Mouse (Mus musculus) cortical plate, adult 2 months (tissue): Measurements from ENCODE around the gene Pop5. TPM values are rescaled to one million over a fixed set of nuclear protein-coding genes. Genes with fewer than 3 reads are reported as not detected.

ENCODE experiments used
- H3K27ac ChIP-seq: fragments of 200-500 bp; 2 replicates; pipeline ENCODE4 v1.5.1; 2012; ENCODE audit warnings: low read length, control low read depth, inconsistent platforms; ENCODE audit not compliant: insufficient read depth
- H3K4me1 ChIP-seq: fragments of 200-500 bp; 2 replicates; pipeline ENCODE4 v1.6.1; 2011; ENCODE audit warnings: low read length; ENCODE audit not compliant: control insufficient read depth, insufficient read depth
- H3K4me3 ChIP-seq: fragments of 200-500 bp; 2 replicates; pipeline ENCODE4 v1.5.1; 2011; ENCODE audit warnings: mild to moderate bottlenecking, low read length, control low read depth; ENCODE audit not compliant: insufficient read depth
- CTCF ChIP-seq: fragments of 200-500 bp; IDR thresholded peaks from 2 replicates; pipeline ENCODE4 v1.5.1; 2011; ENCODE audit warnings: mild to moderate bottlenecking, control low read depth, low read length; ENCODE audit not compliant: insufficient read depth; ENCODE audit errors: extremely low read depth
- POLR2A ChIP-seq: fragments of 200-500 bp; IDR thresholded peaks from 2 replicates; pipeline ENCODE4 v1.6.1; 2011; ENCODE audit warnings: mild to moderate bottlenecking, low read length, control low read depth; ENCODE audit not compliant: insufficient read depth; ENCODE audit errors: extremely low read depth
- polyA plus RNA-seq: library from polyadenylated mRNA; depleted of rRNA; stranded (reverse); fragments of >200 nt; gene quantifications from 2 replicates; pipeline ENCODE4 v1.2.3, GENCODE M21; 2012; rRNA removed

The Pop5 gene
- polyA plus RNA-seq, result 193 and 195 TPM in 2 replicates

- H3K27ac ChIP-seq, result peak within 1 kb of the TSS; percentile 77
- H3K4me1 ChIP-seq, result peaks cover 6% of the 10 kb centered on the region
- H3K4me3 ChIP-seq, result peak within 1 kb of the TSS; percentile 44
- no peak for TF ChIP-seq POLR2A
- peak; percentile 93 for TF ChIP-seq CTCF
Measured at GRCm38 (mm10) chr5:115235786-115236263, at the start of gene Pop5. Pop5 (plus strand) TSS chr5:115235836.

GRCm38 (mm10) chr5:115186371-115187073 lies 49.1 kb upstream of the Pop5 start:
- peaks cover 6% of the 10 kb centered on the region for H3K4me1 ChIP-seq
- peak overlapping the region; percentile 6; the same call in 1 of the 2 replicates for H3K4me3 ChIP-seq

GRCm38 (mm10) chr5:115187188-115188131 lies 48.2 kb upstream of the Pop5 start:
- Histone ChIP-seq H3K27ac (0 out of 2 replicates have a peak overlapping the region, but pooled peaks have one; percentile 11), H3K4me3 (peak overlapping the region; percentile 6; the same call in 1 of the 2 replicates), H3K4me1 (peaks cover 6% of the 10 kb centered on the region)
- TF ChIP-seq POLR2A, result no peak
- peak; percentile 74 for TF ChIP-seq CTCF

More at GRCm38 (mm10) chr5:115186371-115187073, 49.1 kb upstream of the Pop5 start:
- 0 out of 2 replicates have a peak, but pooled peaks have one; percentile 33 for TF ChIP-seq POLR2A
- TF ChIP-seq CTCF, result no peak
- 0 out of 2 replicates have a peak overlapping the region, but pooled peaks have one; percentile 26 for H3K27ac ChIP-seq

GRCm38 (mm10) chr5:115188824-115189223 lies 46.8 kb upstream of the Pop5 start:
- Histone ChIP-seq H3K4me1 (peaks cover 3% of the 10 kb centered on the region), H3K27ac (no peak overlapping the region), H3K4me3 (no peak overlapping the region)
- TF ChIP-seq POLR2A, result no peak
- TF ChIP-seq CTCF, result peak; percentile 78

- Histone ChIP-seq H3K27ac (no peak overlapping the region), H3K4me3 (peak overlapping the region; percentile 13; the same call in 1 of the 2 replicates), H3K4me1 (peaks cover 3% of the 10 kb centered on the region)
- TF ChIP-seq CTCF, result no peak
- no peak for TF ChIP-seq POLR2A
Measured at GRCm38 (mm10) chr5:115190081-115190480, 45.6 kb upstream of the Pop5 start.

GRCm38 (mm10) chr5:115191880-115192827 lies 43.5 kb upstream of the Pop5 start:
- no peaks in the 10 kb centered on the region for H3K4me1 ChIP-seq
- no peak for TF ChIP-seq CTCF
- TF ChIP-seq POLR2A, result no peak
- peak overlapping the region; percentile 54 for H3K4me3 ChIP-seq
- H3K27ac ChIP-seq, result peak overlapping the region; percentile 87; the same call in 1 of the 2 replicates

- peak overlapping the region; percentile 87 for H3K27ac ChIP-seq
- TF ChIP-seq CTCF (no peak), POLR2A (no peak)
Measured at GRCm38 (mm10) chr5:115192828-115193195, 42.8 kb upstream of the Pop5 start.

GRCm38 (mm10) chr5:115193226-115193625 lies 42.4 kb upstream of the Pop5 start:
- Histone ChIP-seq H3K4me3 (peak overlapping the region; percentile 54), H3K27ac (peak overlapping the region; percentile 87), H3K4me1 (no peaks in the 10 kb centered on the region)
- no peak for TF ChIP-seq CTCF

More at GRCm38 (mm10) chr5:115192828-115193195, 42.8 kb upstream of the Pop5 start:
- Histone ChIP-seq H3K4me1 (no peaks in the 10 kb centered on the region), H3K4me3 (peak overlapping the region; percentile 54)
